Mouse (Mus musculus): Measurements from ENCODE around the gene Ybx2. TPM values are rescaled to one million over a fixed set of nuclear protein-coding genes. Genes with fewer than 3 reads are reported as not detected.
"Not testable (repeated sequence)": the region's sequence is repeated elsewhere in the genome, so short reads cannot be mapped to it uniquely, and the experiment has no call there.

Ybx2 gene
- total RNA-seq, 1 experiment from 2014 or later = 14.8 TPM

DNA sequence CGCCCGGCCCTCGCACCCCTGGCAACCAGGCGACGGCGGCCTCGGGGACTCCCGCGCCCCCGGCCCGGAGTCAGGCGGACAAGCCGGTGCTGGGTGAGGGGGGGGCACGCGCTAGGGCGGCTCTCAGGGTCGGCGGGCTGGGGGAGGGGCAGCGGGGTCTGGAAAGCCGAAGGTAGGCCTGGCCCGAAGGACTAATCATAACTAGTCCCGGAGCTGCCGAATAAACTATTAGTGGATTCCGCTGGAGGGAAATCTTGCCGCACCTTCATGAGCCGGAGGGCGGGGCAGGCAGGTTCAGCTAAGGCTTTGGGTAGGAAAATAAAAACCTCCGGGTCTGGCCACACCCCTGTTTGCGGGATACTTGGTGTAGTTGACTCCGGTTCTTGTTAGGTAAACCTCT lies 560 bp downstream of the Ybx2 start:
- DNase-seq = no peak

DNA sequence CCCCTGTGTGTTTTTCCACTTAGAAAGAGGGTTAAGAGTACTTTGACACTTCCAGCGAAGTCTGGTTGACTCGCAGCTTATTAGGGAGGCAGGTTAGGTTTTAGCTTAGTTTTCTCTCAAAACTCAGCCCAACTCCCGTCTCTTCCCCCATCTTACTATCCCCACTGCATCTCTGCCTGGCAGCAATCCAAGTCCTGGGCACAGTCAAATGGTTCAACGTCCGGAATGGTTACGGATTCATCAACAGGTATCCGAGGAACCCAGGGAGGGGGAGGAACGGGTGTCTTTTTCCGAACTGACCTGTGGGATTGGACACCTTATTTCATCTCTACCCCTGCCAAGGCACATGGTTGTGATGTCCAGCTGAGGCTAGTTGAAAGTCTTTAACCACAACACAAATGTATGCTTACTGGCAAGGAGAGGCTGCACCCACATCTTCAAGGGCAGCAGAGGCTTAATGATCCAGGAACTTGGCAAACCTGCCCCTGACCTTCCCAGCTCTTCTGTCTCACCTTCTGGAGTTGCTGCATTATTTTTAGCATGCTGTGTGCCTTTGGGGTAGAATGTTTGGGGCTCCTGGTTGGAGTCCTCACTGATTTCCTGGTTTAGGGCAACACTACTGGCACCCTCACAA lies 1.2 kb downstream of the Ybx2 start:
- no peak for DNase-seq

DNA sequence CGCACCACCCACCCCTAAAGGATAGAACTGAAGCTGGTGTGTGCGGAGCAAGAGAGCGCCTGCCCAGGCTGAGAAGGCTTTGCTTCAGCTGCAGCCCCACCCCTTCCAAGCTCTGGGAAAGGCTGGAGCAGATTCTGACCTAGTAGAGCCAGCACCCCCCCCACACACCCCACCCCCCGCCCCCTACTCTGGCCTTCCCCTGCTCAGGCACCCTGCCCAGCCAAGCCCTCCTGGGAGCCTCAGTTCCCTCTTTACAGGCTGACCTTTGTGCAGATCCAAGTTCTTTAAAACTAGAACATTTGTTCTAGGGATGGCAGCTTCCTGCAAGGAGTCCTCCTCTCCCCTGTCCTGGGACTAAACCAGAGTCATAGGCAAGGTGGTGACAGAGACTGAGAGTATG lies 1.8 kb downstream of the Ybx2 start:
- DNase-seq = peak; percentile 53

DNA sequence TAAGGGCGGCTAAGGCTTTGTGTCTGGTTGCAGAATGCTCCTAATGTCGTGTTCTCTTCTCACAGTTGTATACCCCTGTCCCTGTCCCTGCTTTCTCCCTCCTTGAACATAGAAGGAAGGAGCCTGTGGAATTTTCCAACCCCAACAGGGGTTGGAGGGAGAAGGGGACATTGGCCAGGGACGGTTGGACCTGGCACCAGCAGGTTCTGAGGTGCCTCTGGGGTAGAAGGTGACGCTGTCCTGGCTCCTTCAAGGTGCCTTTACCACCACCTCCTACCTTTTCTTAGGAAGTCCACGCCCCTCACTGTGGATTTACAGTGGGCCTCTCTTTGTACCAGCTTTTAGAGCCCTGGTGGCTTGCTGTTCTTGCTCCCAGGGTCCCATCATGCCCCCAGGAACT lies 2.2 kb downstream of the Ybx2 start:
- DNase-seq = no peak

DNA sequence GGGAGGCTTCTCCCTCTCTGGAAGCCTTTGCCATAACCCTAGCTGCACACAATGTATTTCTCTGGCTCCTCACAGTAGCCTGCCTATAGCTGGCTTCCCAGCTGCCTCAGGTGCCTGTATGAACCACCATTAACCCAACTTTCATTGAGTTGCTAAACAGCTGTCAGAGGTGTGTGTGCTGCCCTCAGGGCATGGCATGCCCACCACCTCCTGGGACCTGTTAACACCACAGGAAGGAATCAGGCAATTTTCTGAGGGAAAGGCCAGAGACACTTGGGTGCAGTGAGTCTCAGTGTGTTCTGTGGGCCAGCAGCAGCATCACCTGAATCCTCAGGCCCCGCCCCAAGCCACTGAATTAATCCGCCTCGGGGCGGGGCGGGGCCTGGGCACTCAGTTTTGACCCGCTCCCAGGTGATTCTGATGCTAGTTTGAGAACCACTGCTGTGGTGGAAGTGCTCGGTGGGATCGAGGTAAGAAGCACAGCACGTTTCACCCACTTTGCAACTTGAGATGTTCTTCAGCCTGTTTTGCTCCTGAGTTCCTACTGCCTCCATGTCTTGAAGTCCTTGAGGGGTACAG lies 2.9 kb downstream of the Ybx2 start:
- no peak for DNase-seq

DNA sequence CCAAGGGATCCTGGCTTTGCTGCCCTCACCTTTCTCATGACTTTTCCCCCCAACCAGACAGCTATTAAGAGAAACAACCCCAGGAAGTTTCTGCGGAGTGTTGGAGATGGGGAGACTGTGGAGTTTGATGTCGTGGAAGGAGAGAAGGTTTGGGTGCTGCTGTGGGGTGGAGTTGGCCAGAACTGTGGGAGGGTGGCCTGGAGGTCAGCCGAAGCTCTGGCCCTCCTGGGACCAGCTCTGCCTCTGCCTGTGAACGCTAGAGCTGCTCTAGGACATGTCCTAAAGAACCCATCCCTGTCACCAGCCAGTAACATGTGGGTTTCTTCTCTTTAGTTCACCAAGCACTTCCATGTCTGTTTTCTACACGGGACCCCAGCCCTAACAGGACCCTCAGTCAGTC lies 3.6 kb downstream of the Ybx2 start:
- DNase-seq = no peak

DNA sequence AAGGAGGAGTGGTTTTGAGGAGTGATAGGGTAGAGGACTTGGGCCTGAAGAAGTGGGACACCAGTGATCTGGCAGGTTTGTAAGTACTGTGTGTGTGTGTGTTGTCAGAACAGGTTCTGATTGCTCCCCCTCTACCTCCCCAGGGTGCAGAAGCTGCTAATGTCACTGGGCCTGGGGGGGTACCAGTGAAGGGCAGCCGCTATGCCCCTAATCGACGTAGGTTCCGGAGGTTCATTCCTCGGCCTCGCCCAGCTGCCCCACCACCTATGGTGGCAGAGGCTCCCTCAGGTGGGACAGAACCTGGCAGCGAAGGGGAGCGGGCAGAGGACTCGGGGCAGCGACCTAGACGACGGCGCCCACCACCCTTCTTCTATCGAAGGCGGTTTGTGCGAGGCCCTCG lies 4.1 kb downstream of the Ybx2 start:
- DNase-seq = no peak

DNA sequence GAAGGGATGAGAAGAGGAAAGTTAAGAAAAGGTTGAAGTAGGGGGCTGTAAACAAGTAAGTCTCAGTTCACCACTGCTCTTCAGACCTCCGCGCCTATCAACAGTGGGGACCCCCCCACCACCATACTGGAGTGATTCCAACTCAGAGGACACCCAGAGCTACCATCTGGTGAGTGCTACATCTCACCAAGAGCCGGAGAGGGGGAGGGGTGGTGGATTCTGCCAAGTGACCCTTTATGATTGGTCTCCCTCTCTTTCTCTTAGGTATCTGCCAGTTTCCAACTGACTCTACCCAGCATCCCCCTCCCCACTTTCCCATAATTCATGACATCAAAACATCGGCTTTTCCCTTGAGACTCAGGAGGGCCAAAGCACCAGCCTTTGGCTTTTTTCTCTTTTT lies 5.4 kb downstream of the Ybx2 start:
- DNase-seq = no peak

DNA sequence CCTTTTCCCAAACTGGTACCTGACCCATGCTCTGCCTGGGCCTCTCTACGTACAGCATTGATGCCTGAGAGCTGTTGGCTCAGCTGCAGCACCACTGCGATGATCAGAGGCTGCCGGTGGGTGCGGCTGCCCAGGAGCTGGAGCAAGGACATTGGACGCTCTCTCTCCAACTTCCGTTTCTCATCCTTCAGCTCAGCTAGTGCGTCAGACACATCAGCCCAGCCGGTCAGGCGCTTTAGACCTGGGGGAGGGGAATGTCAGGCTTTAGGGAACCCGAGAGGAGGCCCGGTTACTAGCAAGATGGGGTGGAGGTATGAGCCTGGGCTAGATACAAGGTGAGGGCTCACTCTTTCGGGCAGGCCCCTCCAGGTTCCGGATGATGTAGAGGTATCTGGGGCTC lies 9.6 kb downstream of the Ybx2 start:
- DNase-seq = peak; percentile 53

DNA sequence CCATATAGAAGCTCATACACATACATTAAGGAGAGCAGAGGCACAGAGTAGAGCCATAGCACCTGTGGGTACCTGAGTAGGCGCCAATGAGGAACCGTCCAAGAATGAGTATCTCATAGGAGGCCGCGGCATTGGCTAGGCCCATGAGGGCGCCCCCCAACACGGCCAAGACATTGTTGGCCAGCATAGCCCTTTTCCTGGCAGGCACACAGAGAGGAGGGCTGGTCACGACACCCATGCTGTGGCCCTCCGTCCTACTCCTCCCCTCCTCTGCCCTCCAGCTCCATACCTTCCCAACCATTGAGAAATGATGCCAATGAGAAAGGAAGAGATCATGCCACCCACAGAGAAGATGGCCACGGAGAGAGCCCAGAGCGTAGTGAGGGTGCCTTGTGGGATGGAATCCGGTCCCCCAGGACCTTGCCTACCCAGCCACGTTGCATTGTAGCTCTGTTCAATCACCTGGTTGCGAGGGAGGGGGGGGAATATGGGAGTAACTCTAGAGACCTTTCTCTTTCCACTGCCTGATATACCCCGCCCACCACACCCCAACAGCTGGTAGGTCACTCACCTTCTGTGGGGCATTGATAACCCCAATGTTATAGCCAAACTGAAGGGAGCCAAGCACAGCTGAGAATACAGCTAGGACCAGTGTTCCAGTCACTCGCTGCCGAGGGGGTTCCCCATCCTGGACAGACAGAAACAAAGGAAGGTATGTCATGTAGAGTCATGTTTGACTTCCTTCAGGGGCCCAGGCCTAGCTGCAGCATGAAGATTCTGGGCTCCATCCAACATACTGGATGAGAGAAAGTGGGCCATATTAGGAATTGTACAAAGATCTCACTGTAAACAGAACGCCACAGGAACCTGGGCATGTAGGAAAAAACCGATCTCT lies 10.6 kb downstream of the Ybx2 start:
- no peak for DNase-seq

DNA sequence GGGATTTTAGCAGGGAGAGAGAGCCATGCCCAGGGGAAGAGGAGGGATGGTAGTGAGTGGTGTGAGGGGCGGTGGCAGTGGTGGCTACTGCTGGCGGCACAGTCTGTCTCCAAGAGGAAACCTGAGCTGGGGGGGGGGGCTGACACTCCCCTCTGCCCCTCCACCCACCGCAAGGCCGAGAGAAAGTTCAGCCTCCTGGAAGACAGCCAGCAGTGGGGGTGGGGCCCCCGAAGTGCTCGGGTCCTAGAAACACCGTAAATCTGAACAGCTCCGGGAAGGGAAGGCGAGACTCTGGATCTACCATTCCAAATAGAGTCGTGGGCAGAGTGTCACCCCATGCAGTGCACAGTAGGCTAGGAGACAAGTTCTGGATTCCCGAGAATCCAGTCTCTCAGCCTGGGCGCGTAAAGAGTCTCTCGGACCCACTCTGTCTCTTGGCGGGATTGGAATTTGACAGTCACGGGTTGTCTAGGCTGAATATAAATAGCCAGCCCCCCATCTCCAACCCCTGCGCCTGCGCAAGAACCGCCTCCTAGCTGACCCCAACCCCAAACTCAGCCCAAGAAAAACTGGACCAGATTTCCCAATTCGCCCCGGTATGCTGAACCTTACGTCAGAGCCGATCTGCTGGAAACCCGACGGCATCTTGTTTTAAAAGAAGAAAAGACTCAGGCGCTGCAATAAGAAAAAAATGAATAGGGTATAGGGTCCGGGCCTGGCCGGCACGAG lies 11.9 kb downstream of the Ybx2 start:
- peak; percentile 57 for DNase-seq

DNA sequence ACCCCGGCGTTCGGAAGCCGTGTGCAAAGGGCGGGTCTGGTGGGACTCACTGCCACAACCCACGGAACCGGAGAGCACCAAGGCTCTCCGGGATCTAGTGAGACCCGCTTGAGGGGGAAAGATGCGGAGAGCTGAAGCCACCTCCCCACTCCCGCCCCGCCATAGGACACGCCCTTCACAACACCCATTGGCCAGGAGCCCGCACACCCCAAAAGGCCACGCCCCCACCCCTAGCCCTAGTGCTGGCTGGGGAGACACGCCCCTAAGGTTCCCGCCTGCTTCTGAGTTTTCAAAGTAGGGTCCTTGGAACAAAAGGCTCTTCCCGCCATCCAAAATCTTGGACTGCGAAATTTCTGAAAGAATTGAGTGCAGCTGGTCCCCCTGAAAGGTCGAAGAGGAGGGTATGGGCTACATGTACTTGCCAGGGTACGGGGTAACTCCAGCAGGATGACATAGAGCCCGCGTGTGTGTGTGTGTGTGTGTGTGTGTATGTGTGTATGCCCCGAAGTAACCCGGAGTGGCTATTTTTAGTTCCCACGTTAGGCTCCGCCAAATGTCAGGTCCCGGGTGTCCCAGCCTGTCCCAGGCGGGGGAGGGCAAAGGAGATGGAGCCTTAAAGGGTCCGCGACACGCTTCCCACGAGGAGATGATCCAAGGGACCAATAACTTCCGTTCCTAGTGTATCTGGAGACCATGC lies 12.6 kb downstream of the Ybx2 start, which contains the start of gene Slc2a4:
Slc2a4 (minus strand) TSS at position 123 of the 697 bp plus-strand sequence.
- DNase-seq = peak; percentile 95

DNA sequence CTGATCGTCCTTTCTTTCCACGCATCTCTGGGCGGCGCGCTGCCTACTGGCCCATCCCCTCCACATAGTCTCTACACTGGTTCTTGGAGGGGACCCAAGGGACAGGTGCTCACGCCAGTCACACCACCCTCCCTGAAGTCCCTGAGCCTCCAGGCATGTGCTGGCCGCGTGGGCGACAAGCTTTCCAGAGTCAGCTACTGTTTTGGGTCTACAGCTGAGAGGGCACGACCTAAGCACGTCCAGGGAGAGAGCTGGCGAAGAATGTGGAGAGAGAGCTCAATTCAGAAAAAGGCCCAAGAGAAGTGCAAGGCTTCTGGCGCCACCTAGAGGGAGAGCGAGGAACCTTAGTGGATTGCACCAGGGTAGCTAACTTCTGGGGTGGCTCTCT lies 13.2 kb downstream of the Ybx2 start:
- peak; percentile 83 for DNase-seq

DNA sequence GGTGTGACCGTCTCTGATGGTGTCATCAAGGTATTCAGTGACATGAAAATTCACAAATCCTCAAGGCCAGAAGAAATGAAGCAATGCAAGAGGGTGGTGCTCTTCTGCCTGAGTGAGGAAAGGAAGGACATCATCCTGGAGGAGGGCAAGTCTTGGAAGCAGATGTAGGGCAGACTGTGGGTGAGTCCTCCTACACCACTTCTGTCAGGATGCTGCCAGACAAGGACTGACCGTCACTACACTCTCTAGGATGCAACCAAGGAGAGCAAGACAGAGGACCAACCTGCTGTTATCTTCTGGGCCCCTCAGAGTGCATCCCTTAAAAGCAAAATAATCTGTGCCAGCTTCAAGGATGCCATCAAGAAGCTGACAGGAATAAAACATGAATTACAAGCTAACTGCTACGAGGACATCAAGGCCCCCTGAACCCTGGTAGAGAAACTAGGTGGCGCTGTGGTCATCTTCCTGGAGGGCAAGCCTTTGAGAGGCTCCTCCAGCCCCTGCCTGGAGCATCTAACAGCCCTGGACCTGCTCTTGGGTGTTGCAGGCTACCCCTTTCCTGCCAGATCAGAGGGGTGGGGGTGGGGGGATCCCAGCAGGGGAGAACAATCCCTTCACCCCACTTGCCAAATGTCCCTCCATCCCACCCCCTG lies 15.3 kb downstream of the Ybx2 start:
- no peak for DNase-seq

DNA sequence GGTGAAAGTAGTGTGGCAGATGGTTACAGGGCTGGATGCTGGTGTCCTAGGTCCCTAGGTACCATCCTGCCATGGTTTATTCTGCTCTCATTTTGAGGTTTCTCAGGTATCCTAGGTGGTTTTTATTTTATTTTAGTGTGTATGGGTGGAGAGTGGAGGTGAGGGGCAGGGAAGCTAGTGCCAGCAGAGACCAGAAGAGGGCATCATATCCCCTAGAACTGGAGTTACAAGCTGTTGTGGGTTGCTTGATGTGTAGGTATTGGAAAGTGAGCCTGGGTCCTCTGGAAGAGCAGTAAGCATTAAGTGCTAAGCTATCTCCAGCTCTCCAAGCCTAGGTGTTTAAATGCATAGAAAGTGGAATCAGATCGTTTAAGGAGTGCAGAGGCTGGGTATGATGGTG lies 16.7 kb downstream of the Ybx2 start:
- no peak for DNase-seq

DNA sequence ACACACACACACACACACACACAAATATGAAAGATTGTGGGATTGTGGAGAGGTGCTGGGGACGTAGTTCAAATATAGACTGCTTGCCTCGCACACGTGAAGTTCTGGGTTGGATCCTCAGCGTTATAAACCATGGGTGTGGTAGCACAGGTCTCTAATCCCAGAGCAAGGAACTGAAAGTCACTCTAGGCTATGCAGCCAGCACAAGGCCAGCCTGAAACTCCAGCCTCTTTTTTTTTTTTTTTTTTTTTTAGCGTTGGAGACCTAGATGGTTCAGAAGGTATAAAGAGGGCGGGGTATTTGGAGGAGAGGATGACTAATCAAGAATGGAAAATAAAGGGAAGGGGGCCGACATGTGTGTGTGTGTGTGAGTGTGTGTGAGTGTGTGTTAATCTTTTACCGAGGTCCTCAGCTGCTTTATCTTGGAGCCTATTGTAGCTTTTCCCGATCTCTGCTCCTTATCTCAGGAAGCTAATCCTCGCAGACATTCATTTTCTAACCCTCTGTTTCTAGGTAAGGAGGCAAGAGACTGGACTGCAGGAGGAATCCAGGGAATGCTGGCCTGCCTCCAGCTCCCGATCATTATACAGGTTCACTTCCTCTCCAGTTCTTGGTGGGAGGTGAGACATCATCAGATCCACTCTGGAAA lies 17.8 kb downstream of the Ybx2 start:
- no peak for DNase-seq

DNA sequence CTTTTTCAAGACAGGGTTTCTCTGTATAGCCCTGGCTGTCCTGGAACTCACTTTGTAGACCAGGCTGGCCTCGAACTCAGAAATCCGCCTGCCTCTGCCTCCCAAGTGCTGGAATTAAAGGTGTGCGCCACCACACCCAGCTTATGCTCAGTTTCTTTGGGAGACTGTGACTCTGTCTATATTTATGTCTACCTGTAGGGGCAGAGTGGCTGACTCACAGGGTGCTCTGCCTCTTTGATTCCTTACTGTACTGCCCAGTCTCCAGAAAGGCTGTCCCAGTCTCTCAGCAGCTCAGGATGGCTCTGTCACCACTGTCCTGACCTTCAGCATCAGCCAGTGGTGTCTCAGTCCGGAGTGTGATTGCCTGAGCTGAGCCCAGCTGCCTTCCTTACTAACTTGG lies 20.0 kb downstream of the Ybx2 start:
- DNase-seq = not testable (repeated sequence)

DNA sequence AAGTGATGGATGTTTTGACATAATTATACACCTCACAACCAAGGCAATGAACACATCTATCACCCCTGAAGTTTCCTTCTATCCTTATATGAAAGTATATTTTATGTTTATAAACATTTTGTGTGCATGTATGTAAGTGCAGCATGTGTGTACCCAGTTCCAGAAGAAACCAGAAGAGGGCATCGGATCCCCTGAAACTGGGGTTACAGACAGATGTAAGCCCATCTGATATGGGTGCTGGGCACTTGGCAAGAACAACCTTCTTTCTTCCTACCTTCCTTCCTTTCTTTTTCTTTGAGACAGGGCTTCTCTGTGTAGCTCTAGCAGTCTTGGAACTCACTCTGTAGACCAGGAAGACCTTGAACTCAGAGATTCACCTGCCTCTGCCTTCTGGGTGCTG lies 20.6 kb downstream of the Ybx2 start:
- DNase-seq = no peak

DNA sequence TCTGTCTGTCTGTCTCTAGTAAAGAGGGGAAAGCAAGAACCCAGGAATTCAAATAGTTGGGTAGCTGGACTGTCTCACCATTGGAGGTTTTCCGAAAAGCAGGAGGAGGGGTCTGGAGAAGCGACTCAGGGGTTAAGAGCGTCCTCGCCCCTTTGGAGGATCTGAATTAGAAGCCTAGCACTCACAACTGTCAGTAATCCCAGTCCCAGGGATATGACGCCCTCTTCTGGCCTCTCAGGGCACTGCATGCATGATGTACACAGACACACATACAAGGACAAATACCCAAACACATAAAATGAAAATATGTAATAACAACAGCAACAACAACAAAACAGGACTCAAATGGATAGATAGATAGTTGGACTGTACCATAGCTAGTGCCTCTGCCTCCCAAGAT lies 25.0 kb downstream of the Ybx2 start:
- DNase-seq = no peak

DNA sequence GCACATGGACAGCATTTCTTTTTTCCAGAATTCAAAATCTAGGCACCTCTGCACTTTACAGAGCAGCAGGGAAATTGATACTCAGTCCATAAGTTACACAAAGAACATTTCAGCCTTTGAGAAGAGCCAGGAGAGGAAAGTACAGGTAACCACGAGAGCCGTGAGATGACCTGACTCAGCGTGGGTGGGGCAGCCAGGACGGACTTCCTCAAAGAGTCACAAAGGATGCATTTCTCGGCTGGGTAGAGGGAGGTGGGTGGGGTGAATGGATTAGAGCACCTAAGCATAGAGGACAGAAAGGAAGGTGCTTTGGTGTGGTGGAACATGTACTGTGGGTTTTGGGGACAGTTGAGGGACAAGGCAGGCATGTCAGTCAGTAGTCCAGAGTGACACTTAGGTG lies 26.2 kb downstream of the Ybx2 start:
- DNase-seq = no peak

DNA sequence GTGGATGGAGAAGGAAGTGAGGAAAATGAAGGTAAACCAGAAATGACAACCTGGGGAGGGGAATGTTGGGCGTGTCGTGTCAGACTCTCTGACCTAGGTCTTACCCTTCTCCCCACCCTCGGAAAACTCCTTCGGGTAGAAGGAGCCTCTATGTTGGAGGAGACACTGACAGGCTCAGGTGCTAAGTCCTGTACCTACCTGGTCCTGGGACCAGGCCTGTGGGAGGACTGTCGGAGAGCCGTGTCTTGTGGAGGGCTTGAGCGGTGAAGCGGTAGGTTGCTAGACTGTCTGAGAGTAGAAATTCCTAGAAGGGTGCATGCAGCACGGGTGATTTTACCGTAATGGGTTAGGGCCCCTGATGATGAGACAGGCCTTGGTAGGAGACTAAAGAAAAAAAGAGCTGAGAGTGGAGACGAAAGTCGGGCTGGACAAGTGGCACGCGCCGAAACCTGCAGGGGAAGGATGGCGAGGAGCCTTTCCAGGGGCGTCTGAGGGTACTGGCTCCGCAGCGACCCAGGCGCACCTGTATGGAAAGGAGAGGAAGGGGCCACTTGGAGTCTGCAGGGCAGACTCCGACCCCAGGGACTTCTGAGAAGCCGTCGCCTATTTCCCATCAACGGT lies 29.2 kb downstream of the Ybx2 start, which contains the start of gene Cldn7:
Cldn7 (plus strand) TSS at position 130 of the 621 bp plus-strand sequence.
- DNase-seq = no peak
